Mouse (Mus musculus): ENCODE results near the gene Cir1. TPM values are rescaled to one million over a fixed set of nuclear protein-coding genes. Genes with fewer than 3 reads are reported as not detected.
A peak's percentile ranks its signal among the peaks of the same experiment; 100 is the strongest.

The Cir1 gene
- total RNA-seq, 1 experiment from 2014 or later: 30.6 TPM

- ATAC-seq (replicated peaks; ENCODE audit: low read depth, poor library complexity, severe bottlenecking): no peak
Measured at GRCm38 (mm10) chr2:73304506-73304905, 8.0 kb downstream of the Cir1 start.

GRCm38 (mm10) chr2:73302722-73303121, 9.8 kb downstream of the Cir1 start:
- ATAC-seq (replicated peaks; ENCODE audit: low read depth, poor library complexity, severe bottlenecking): no peak

GRCm38 (mm10) chr2:73301979-73302378, 10.5 kb downstream of the Cir1 start:
- peak; percentile 36; the same call in 1 of the 2 replicates for ATAC-seq (replicated peaks; ENCODE audit: low read depth, poor library complexity, severe bottlenecking)

GRCm38 (mm10) chr2:73298841-73299240, 13.7 kb downstream of the Cir1 start:
- ATAC-seq (replicated peaks; ENCODE audit: low read depth, poor library complexity, severe bottlenecking): no peak

GRCm38 (mm10) chr2:73298154-73298553, 14.3 kb downstream of the Cir1 start:
- ATAC-seq (replicated peaks; ENCODE audit: low read depth, poor library complexity, severe bottlenecking): no peak

- ATAC-seq (replicated peaks; ENCODE audit: low read depth, poor library complexity, severe bottlenecking): no peak
Measured at GRCm38 (mm10) chr2:73295023-73295422, 17.5 kb downstream of the Cir1 start.

- no peak for ATAC-seq (replicated peaks; ENCODE audit: low read depth, poor library complexity, severe bottlenecking)
Measured at GRCm38 (mm10) chr2:73291130-73291529, 21.4 kb downstream of the Cir1 start.

- no peak for ATAC-seq (replicated peaks; ENCODE audit: low read depth, poor library complexity, severe bottlenecking)
Measured at GRCm38 (mm10) chr2:73285630-73286029, 26.9 kb downstream of the Cir1 start.

- ATAC-seq (replicated peaks; ENCODE audit: low read depth, poor library complexity, severe bottlenecking): 0 out of 2 replicates have a peak, but pooled peaks have one; percentile 13
Measured at GRCm38 (mm10) chr2:73281707-73282106, 30.8 kb downstream of the Cir1 start.

GRCm38 (mm10) chr2:73281048-73281661, 31.3 kb downstream of the Cir1 start:
- no peak; the same call in 1 of the 2 replicates for ATAC-seq (replicated peaks; ENCODE audit: low read depth, poor library complexity, severe bottlenecking)

GRCm38 (mm10) chr2:73280356-73281047, 32.0 kb downstream of the Cir1 start:
- no peak for ATAC-seq (replicated peaks; ENCODE audit: low read depth, poor library complexity, severe bottlenecking)

- no peak for ATAC-seq (replicated peaks; ENCODE audit: low read depth, poor library complexity, severe bottlenecking)
Measured at GRCm38 (mm10) chr2:73279271-73280038, 33.0 kb downstream of the Cir1 start.

- ATAC-seq (replicated peaks; ENCODE audit: low read depth, poor library complexity, severe bottlenecking): 0 out of 2 replicates have a peak, but pooled peaks have one; percentile 1
Measured at GRCm38 (mm10) chr2:73278869-73279268, 33.6 kb downstream of the Cir1 start.

GRCm38 (mm10) chr2:73278131-73278854, 34.2 kb downstream of the Cir1 start:
- ATAC-seq (replicated peaks; ENCODE audit: low read depth, poor library complexity, severe bottlenecking): peak; percentile 78

- ATAC-seq (replicated peaks; ENCODE audit: low read depth, poor library complexity, severe bottlenecking): no peak
Measured at GRCm38 (mm10) chr2:73277709-73278075, 34.8 kb downstream of the Cir1 start.

GRCm38 (mm10) chr2:73277021-73277708, 35.3 kb downstream of the Cir1 start:
- no peak for ATAC-seq (replicated peaks; ENCODE audit: low read depth, poor library complexity, severe bottlenecking)

GRCm38 (mm10) chr2:73276141-73276571, 36.3 kb downstream of the Cir1 start:
- no peak for ATAC-seq (replicated peaks; ENCODE audit: low read depth, poor library complexity, severe bottlenecking)

- ATAC-seq (replicated peaks; ENCODE audit: low read depth, poor library complexity, severe bottlenecking): no peak
Measured at GRCm38 (mm10) chr2:73275261-73276040, 37.0 kb downstream of the Cir1 start.

Measured in common myeloid progenitor, adult 5-6 weeks (primary cell).